Mouse (Mus musculus) spleen, adult 2 months (tissue): ENCODE results near the gene Chrm5. TPM values are rescaled to one million over a fixed set of nuclear protein-coding genes. Genes with fewer than 3 reads are reported as not detected.

ENCODE experiments used
- DNase-seq, 2 experiments: peaks; one replicate each; pipeline versions ENCODE4 v3.0.0 to v3.0.0-alpha.2; 2012 to 2021; ENCODE audit warnings: low spot score in 2 of 2, low read depth in 1 of 2
- H3K27ac ChIP-seq: fragments of 200-500 bp; 2 replicates; pipeline ENCODE4 v1.5.1; 2012; ENCODE audit warnings: low read length, inconsistent platforms; ENCODE audit not compliant: insufficient read depth
- H3K27me3 ChIP-seq: fragments of 200-500 bp; 2 replicates; pipeline ENCODE4 v1.6.1; 2012; ENCODE audit warnings: mild to moderate bottlenecking, moderate library complexity, low read length, inconsistent platforms; ENCODE audit not compliant: control insufficient read depth, insufficient read depth
- H3K36me3 ChIP-seq: fragments of 200-500 bp; 2 replicates; pipeline ENCODE4 v1.6.1; 2012; ENCODE audit warnings: mild to moderate bottlenecking, low read length, inconsistent platforms; ENCODE audit not compliant: control insufficient read depth, insufficient read depth
- H3K4me1 ChIP-seq: fragments of 200-500 bp; 2 replicates; pipeline ENCODE4 v1.6.1; 2011; ENCODE audit warnings: inconsistent platforms; ENCODE audit not compliant: control insufficient read depth, insufficient read depth, insufficient read length
- H3K4me3 ChIP-seq: fragments of 200-500 bp; 2 replicates; pipeline ENCODE4 v1.5.1; 2011; ENCODE audit warnings: mild to moderate bottlenecking, inconsistent platforms; ENCODE audit not compliant: insufficient read depth, insufficient read length; ENCODE audit errors: extremely low read depth
- CTCF ChIP-seq: fragments of 200-500 bp; IDR thresholded peaks from 2 replicates; pipeline ENCODE4 v1.5.1; 2011; ENCODE audit warnings: mild to moderate bottlenecking, inconsistent platforms; ENCODE audit not compliant: insufficient read depth, insufficient read length, insufficient replicate concordance; ENCODE audit errors: extremely low read depth
- POLR2A ChIP-seq: fragments of 200-500 bp; IDR thresholded peaks from 2 replicates; pipeline ENCODE4 v1.6.1; 2011; ENCODE audit warnings: low read depth, low read length, inconsistent platforms
- WGBS: fragments of 180-500 bp; shearing (Covaris S2); methylation state at CpG from one replicate; pipeline ENCODE4 v1.1.7; 2018; 5-methylcytosine and 5-hydroxymethylcytosine counted together
- polyA plus RNA-seq: library from polyadenylated mRNA; depleted of rRNA; stranded (reverse); fragments of >200 nt; gene quantifications from 2 replicates; pipeline ENCODE4 v1.2.3, GENCODE M21; 2012

The Chrm5 gene
- polyA plus RNA-seq, 1 experiment: not detected

DNA sequence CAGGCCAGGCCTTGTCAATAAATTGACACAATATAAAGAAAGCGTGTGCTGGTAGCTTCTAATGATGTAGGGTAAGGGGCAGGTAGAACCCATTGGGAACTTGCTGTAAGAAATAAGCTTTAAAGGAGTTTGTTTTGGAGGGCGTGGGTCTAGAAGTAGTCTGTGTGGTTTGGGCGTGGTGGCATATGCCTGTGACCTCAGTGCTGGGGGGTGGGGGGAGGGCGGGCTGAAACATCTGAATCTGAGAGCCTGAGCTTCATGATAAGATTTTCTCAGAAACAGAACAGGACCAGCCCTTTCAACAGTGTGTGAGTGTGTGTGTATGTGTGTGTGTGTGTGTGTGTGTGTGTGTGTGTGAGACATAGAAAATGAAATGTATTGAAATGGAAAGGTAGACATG is 29.6 kb upstream of the Chrm5 start:
- 54% methylated on average over 4 of the region's 4 CpGs for WGBS
- Histone ChIP-seq H3K27me3 (no peaks in the 10 kb centered on the region), H3K4me3 (no peak overlapping the region; the same call in 1 of the 2 replicates), H3K4me1 (peaks cover 2% of the 10 kb centered on the region; the same call in 1 of the 2 replicates), H3K36me3 (no peaks in the 10 kb centered on the region), H3K27ac (peak overlapping the region; percentile 46; the same call in 1 of the 2 replicates)
- DNase-seq: peak in 1 of 2 experiments; percentile 60
- no peak for TF ChIP-seq POLR2A
- no peak for TF ChIP-seq CTCF

DNA sequence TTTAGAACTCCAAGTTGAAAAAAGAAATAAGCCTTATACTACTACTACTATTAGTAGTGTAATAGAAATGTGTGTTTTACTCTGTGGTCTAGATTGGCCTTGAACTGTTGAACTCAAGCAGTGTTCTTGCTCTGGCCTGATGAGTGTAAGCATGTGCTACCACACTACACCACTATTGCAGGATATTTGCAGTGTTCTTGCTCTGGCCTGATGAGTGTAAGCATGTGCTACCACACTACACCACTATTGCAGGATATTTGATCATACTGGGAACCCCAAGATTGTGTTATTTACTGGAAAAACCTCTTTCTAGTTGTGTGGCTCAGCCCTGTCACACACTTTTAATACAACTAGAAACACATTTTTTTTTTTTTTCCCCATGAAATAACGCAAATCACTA is 26.9 kb upstream of the Chrm5 start:
- TF ChIP-seq POLR2A: no peak
- no peak for TF ChIP-seq CTCF
- peaks cover 2% of the 10 kb centered on the region; the same call in 1 of the 2 replicates for H3K4me1 ChIP-seq
- 94% methylated on average over 1 of the region's 1 CpGs for WGBS

DNA sequence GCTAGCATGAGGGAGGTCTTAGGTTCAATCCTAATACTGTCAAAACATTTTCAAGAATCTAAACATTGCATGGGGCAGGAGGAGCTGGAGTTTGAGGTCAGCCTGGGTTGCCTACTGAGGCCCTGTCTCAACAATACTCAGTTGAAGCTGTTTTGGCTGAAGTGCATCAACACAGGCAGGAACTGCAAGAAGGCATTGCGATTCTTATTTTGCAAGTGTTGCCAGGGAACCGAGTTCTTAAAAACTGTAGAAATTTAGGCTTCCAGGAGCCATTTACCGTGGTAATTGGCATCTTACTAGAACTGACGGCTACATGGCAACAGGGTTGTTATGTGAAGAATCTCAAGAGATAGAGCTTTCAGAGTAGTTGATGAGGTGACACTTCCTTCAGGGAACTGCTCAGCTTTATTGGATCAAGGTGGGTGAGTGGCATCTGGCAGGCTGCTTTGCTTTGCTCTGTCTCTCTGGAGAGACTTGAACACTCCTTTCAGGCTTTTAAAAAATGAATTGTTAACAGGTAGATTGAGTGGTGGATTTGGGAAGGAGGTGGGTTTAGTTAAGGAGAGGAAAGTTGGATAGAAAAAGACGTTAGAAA is 26.4 kb upstream of the Chrm5 start:
- WGBS: 85% methylated on average over 5 of the region's 5 CpGs
- no peaks in the 10 kb centered on the region for H3K27me3 ChIP-seq
- no peak for DNase-seq
- no peak overlapping the region for H3K4me3 ChIP-seq
- TF ChIP-seq CTCF (no peak), POLR2A (no peak)
- peaks cover 2% of the 10 kb centered on the region; the same call in 1 of the 2 replicates for H3K4me1 ChIP-seq
- H3K27ac ChIP-seq: 0 out of 2 replicates have a peak overlapping the region, but pooled peaks have one; percentile 1
- H3K36me3 ChIP-seq: no peaks in the 10 kb centered on the region

More for the DNA sequence above, 26.9 kb upstream of the Chrm5 start:
- Histone ChIP-seq H3K27me3 (no peaks in the 10 kb centered on the region), H3K4me3 (no peak overlapping the region), H3K27ac (no peak overlapping the region), H3K36me3 (no peaks in the 10 kb centered on the region)
- DNase-seq: no peak

DNA sequence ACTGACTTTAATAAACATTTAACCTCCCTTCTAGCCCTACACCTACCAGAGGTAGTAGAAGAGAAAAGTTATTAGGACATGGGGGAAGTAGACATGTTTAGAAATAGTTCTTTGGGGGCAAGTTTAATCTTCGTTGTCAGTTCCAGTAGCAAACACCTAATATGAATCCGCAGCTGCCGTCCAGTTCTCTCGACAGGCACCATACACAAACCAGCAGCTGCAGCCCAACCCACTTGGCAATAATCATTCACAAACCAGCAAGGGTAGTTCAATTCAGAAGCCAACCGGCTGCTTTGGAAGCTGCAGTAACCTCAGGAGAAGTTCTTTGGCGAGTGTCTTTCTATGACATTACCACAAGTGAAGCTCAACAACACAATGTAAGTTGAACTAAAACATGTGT is 23.4 kb upstream of the Chrm5 start:
- TF ChIP-seq POLR2A: no peak
- no peak for TF ChIP-seq CTCF

DNA sequence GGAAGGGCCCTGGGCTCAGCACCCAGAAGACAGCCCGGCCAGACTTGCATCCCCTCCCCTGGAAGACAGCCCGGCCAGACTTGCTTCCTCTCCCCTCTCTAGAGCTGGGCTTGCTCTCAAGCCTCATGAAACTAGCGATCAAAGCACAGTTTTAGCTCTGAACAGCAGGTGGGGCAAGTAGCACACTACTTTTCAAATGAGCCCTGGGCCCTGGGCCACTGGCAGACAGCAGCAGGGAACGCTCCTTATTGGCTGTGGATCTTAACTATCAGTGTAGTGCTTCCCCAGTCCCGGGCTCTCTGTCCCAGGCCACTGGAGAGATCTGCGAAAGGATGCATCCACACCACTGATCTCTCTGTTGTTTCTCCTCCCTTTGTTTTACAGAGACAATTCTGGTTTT is 20.6 kb upstream of the Chrm5 start:
- H3K36me3 ChIP-seq: no peaks in the 10 kb centered on the region; the same call in 1 of the 2 replicates
- no peaks in the 10 kb centered on the region for H3K4me1 ChIP-seq
- no peak overlapping the region for H3K4me3 ChIP-seq
- no peaks in the 10 kb centered on the region for H3K27me3 ChIP-seq
- 15% methylated on average over 6 of the region's 6 CpGs for WGBS
- TF ChIP-seq CTCF (peak; percentile 52; the same call in 1 of the 2 replicates), POLR2A (no peak)
- no peak overlapping the region for H3K27ac ChIP-seq
- peak; percentile 35 to 61 for DNase-seq

More for the DNA sequence above, 23.4 kb upstream of the Chrm5 start:
- Histone ChIP-seq H3K36me3 (no peaks in the 10 kb centered on the region), H3K4me3 (no peak overlapping the region), H3K27ac (0 out of 2 replicates have a peak overlapping the region, but pooled peaks have one; percentile 17), H3K4me1 (no peaks in the 10 kb centered on the region; the same call in 1 of the 2 replicates), H3K27me3 (no peaks in the 10 kb centered on the region)
- 92% methylated on average over 6 of the region's 6 CpGs for WGBS
- no peak for DNase-seq

DNA sequence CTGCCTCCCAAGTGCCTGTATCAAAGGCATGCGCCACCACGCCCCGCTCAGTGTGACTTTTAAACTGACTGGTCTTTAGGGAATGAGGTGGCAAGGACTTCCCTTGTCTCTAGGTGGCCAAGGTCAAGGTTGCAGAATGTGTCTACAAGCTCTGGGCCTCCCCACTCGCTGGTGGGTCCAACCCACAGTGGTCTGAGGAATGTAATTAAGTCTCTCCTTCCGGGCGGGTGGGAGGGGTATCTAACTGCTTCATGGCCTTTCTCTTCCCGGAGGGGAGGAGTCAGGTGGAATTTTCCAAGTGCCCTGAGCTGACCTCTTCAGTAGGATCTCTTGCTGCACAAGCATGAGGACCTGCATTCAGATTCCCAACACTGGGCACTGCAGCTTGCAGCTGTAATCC is 17.3 kb upstream of the Chrm5 start:
- 91% methylated on average over 7 of the region's 7 CpGs for WGBS
- Histone ChIP-seq H3K27me3 (no peaks in the 10 kb centered on the region), H3K36me3 (no peaks in the 10 kb centered on the region; the same call in 1 of the 2 replicates), H3K4me3 (no peak overlapping the region), H3K4me1 (no peaks in the 10 kb centered on the region), H3K27ac (no peak overlapping the region)
- DNase-seq: no peak
- no peak for TF ChIP-seq CTCF
- TF ChIP-seq POLR2A: no peak

DNA sequence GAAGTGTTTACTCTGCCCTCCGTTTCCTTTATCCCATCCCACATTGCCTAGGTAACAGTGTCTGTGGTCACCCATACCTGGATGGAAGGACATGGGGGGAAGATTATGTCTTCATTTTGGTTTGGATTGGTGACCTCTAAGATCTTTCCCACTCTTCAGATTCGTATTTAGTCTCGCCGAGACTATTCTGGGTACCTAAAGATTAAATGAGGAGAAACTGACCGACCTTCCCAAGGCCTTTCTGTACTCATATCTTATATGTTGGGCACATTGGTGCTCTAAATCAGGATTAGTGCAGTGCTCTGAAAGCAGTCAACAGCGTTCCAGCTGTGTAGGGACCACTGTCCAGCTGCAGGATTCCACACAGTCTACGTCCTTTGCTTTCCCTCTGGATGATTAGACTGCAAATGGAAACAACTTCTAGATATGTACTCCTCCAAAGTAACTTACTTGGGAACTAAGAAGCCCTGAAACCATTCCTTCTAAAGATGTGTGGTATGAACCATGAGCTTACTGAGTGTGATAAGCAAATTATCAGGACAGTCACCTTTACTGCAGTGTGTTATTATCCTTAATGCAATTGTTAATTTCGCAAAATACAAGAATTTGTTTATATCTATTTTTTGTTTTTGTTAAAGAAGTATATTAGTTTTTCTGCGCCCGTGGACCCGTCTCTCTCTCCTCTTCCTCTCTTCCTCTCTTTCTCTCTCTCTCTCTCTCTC is 13.1 kb upstream of the Chrm5 start:
- 40% methylated on average over 11 of the region's 11 CpGs for WGBS
- DNase-seq: no peak
- Histone ChIP-seq H3K4me1 (peaks cover 2% of the 10 kb centered on the region; the same call in 1 of the 2 replicates), H3K27me3 (no peaks in the 10 kb centered on the region), H3K27ac (peak overlapping the region; percentile 59; the same call in 1 of the 2 replicates), H3K36me3 (no peaks in the 10 kb centered on the region; the same call in 1 of the 2 replicates), H3K4me3 (peak overlapping the region; percentile 75)
- TF ChIP-seq POLR2A (no peak), CTCF (no peak)
